9 mouse cellular contexts compared by ENCODE assay signal in genomic region chr5:36474283-36474682, GRCm38 (mm10). TPM values are rescaled to one million over a fixed set of nuclear protein-coding genes. Genes with fewer than 3 reads are reported as not detected.
DNase-seq lines count a peak whose midpoint lies in the region; ATAC-seq and TF ChIP-seq lines count a peak whose summit lies in the region.
"Had no signal": no experiment of that assay in that cellular context is flagged by ENCODE, and none has a peak within 500 bp of the region (broad histone marks: within the 10 kb centered on the region; RNA-seq: fewer than 3 reads in every experiment).

No protein-coding gene starts in this region.

- H3K27ac ChIP-seq in forebrain, postnatal 0 days (ENCODE audit: low read depth, low read length) = no peak overlapping the region
- H3K27ac ChIP-seq in intestine, embryonic 15.5 days = no peak overlapping the region
- H3K27ac ChIP-seq in midbrain, postnatal 0 days (ENCODE audit: low read depth, low read length) = no peak overlapping the region
- H3K27ac ChIP-seq: heart, embryonic 13.5 days had no signal

- peak; percentile 69 for ATAC-seq in forebrain, postnatal 0 days
- ATAC-seq in intestine, embryonic 15.5 days = peak; percentile 71
- no peak for ATAC-seq in midbrain, postnatal 0 days (ENCODE audit: low FRiP score)

- H3K4me2 ChIP-seq in forebrain, postnatal 0 days (ENCODE audit: low read depth) = no peak overlapping the region
- H3K4me2 ChIP-seq in intestine, embryonic 15.5 days (replicated peaks) = no peak overlapping the region
- no peak overlapping the region for H3K4me2 ChIP-seq in midbrain, postnatal 0 days (ENCODE audit: low read depth, low read length, poor library complexity, severe bottlenecking)
- H3K4me2 ChIP-seq: heart, embryonic 13.5 days had no signal

- intact Hi-C loops in left cerebral cortex, postnatal 4 days (cut with DNase I) = loop anchor here (10.0 kb wide), 1 partner anchor 271 kb away; the partner anchor contains the start of gene Bloc1s4

- no peak overlapping the region for H3K4me3 ChIP-seq in forebrain, postnatal 0 days (ENCODE audit: low read depth, low read length)
- H3K4me3 ChIP-seq in intestine, embryonic 15.5 days (replicated peaks) = no peak overlapping the region
- H3K4me3 ChIP-seq in midbrain, postnatal 0 days (ENCODE audit: low read depth, low read length) = no peak overlapping the region
- H3K4me3 ChIP-seq: heart, embryonic 13.5 days had no signal

- H3K9me3 ChIP-seq in forebrain, postnatal 0 days (ENCODE audit: low read length) = no peaks in the 10 kb centered on the region
- H3K9me3 ChIP-seq in intestine, embryonic 15.5 days = no peaks in the 10 kb centered on the region
- no peaks in the 10 kb centered on the region for H3K9me3 ChIP-seq in midbrain, postnatal 0 days (ENCODE audit: low read length)
- H3K9me3 ChIP-seq: heart, embryonic 13.5 days had no signal

- DNase-seq in urinary bladder, postnatal 36 days (ENCODE audit: low spot score in 2 of 2) = peak; percentile 37 to 54
- DNase-seq in urinary bladder, adult 2 months (ENCODE audit: low spot score) = no peak
- DNase-seq in c-Kit-negative CD71-positive TER-119-positive erythroid progenitor cells, embryonic 14.5 days (ENCODE audit: low read depth, low spot score) = peak; percentile 68
- DNase-seq in forebrain, postnatal 0 days = peak; percentile 62
- DNase-seq in left cerebral cortex, postnatal 4 days = peak; percentile 74
- peak; percentile 81 for DNase-seq in midbrain, postnatal 0 days (ENCODE audit: low spot score)
- DNase-seq in thymus, postnatal 0 days (ENCODE audit: low spot score) = peak; percentile 79

- no peaks in the 10 kb centered on the region for H3K4me1 ChIP-seq in forebrain, postnatal 0 days (ENCODE audit: insufficient read depth)
- no peaks in the 10 kb centered on the region for H3K4me1 ChIP-seq in intestine, embryonic 15.5 days (replicated peaks)
- no peaks in the 10 kb centered on the region for H3K4me1 ChIP-seq in midbrain, postnatal 0 days (ENCODE audit: insufficient read depth, low read length)

- TF ChIP-seq CTCF in forebrain, postnatal 0 days (IDR thresholded peaks at IDR 0.05; ENCODE audit: low read depth) = peak; percentile 74
- peak; percentile 82 for TF ChIP-seq CTCF in midbrain, postnatal 0 days (IDR thresholded peaks at IDR 0.05)

- H3K36me3 ChIP-seq in forebrain, postnatal 0 days (ENCODE audit: insufficient read depth) = peaks cover 50% of the 10 kb centered on the region
- peaks cover 47% of the 10 kb centered on the region for H3K36me3 ChIP-seq in intestine, embryonic 15.5 days
- H3K36me3 ChIP-seq in midbrain, postnatal 0 days (ENCODE audit: insufficient read depth, low read length) = peaks cover 40% of the 10 kb centered on the region

- 87% methylated on average over 5 of the region's 5 CpGs for WGBS in forebrain, postnatal 0 days
- WGBS in intestine, embryonic 15.5 days = 91% methylated on average over 5 of the region's 5 CpGs
- WGBS in midbrain, postnatal 0 days = 89% methylated on average over 5 of the region's 5 CpGs

- no peaks in the 10 kb centered on the region for H3K27me3 ChIP-seq in forebrain, postnatal 0 days (ENCODE audit: insufficient read depth, low read length)
- H3K27me3 ChIP-seq in intestine, embryonic 15.5 days (replicated peaks) = no peaks in the 10 kb centered on the region
- H3K27me3 ChIP-seq in midbrain, postnatal 0 days (ENCODE audit: insufficient read depth, low read length) = no peaks in the 10 kb centered on the region
- H3K27me3 ChIP-seq: heart, embryonic 13.5 days had no signal

- no peak overlapping the region for H3K9ac ChIP-seq in forebrain, postnatal 0 days
- H3K9ac ChIP-seq in intestine, embryonic 15.5 days = no peak overlapping the region
- no peak overlapping the region for H3K9ac ChIP-seq in midbrain, postnatal 0 days (replicated peaks; ENCODE audit: low read length, poor library complexity, severe bottlenecking)
- H3K9ac ChIP-seq: heart, embryonic 13.5 days had no signal

RNA-seq across cellular contexts. Expression of gene Grpel1, which starts 9.5 kb away (rescaled TPM):
- 25.3 and 32.5 TPM in 2 replicates for polyA plus RNA-seq in urinary bladder, adult 2 months (2012; rRNA removed)
- total RNA-seq in forebrain, postnatal 0 days (2014; rRNA removed) = 19.1 and 20.2 TPM in 2 replicates
- 42.0 and 45.0 TPM in 2 replicates for polyA plus RNA-seq in forebrain, postnatal 0 days (2015; fragmentation: Nextera tagmentation; extraction: Ambion mirVana)
- 71.7 and 72.7 TPM in 2 replicates for polyA plus RNA-seq in intestine, embryonic 15.5 days (2015; fragmentation: Nextera tagmentation; extraction: Ambion mirVana)
- 10 to 100 TPM; 20.5 to 21.1 TPM for total RNA-seq in left cerebral cortex, postnatal 4 days (2021)
- total RNA-seq in midbrain, postnatal 0 days (2014; rRNA removed) = 16.2 and 16.3 TPM in 2 replicates
- polyA plus RNA-seq in midbrain, postnatal 0 days (2015; fragmentation: Nextera tagmentation; extraction: Ambion mirVana) = 38.4 and 43.4 TPM in 2 replicates
- 59.3 and 63.6 TPM in 2 replicates for polyA plus RNA-seq in thymus, postnatal 0 days (2015; fragmentation: Nextera tagmentation; extraction: Ambion mirVana)

RNA-seq across cellular contexts. Expression of gene Tada2b, which starts 9.8 kb away (rescaled TPM):
- polyA plus RNA-seq in urinary bladder, adult 2 months (2012; rRNA removed) = 12.6 and 14.3 TPM in 2 replicates
- total RNA-seq in forebrain, postnatal 0 days (2014; rRNA removed) = 16.7 and 22.0 TPM in 2 replicates
- 2.9 and 3.0 TPM in 2 replicates for polyA plus RNA-seq in forebrain, postnatal 0 days (2015; fragmentation: Nextera tagmentation; extraction: Ambion mirVana)
- 1.8 and 1.9 TPM in 2 replicates for polyA plus RNA-seq in intestine, embryonic 15.5 days (2015; fragmentation: Nextera tagmentation; extraction: Ambion mirVana)
- total RNA-seq in left cerebral cortex, postnatal 4 days (2021) = 10 to 100 TPM; 30.8 to 31.0 TPM
- total RNA-seq in midbrain, postnatal 0 days (2014; rRNA removed) = 26.9 and 27.3 TPM in 2 replicates
- polyA plus RNA-seq in midbrain, postnatal 0 days (2015; fragmentation: Nextera tagmentation; extraction: Ambion mirVana) = 3.1 and 3.5 TPM in 2 replicates
- 1.7 and 1.9 TPM in 2 replicates for polyA plus RNA-seq in thymus, postnatal 0 days (2015; fragmentation: Nextera tagmentation; extraction: Ambion mirVana)

RNA-seq across cellular contexts. Expression of gene Ccdc96, which starts 10.1 kb away (rescaled TPM):
- polyA plus RNA-seq in urinary bladder, adult 2 months (2012; rRNA removed) = 0.17 and 0.32 TPM in 2 replicates
- 2.2 and 2.3 TPM in 2 replicates for total RNA-seq in forebrain, postnatal 0 days (2014; rRNA removed)
- polyA plus RNA-seq in forebrain, postnatal 0 days (2015; fragmentation: Nextera tagmentation; extraction: Ambion mirVana) = 1.5 and 2.4 TPM in 2 replicates
- polyA plus RNA-seq in intestine, embryonic 15.5 days (2015; fragmentation: Nextera tagmentation; extraction: Ambion mirVana) = 0.19 and 0.33 TPM in 2 replicates
- 1 to 10 TPM; 1.5 TPM for total RNA-seq in left cerebral cortex, postnatal 4 days (2021)
- 2.1 and 3.2 TPM in 2 replicates for total RNA-seq in midbrain, postnatal 0 days (2014; rRNA removed)
- 1.7 and 2.3 TPM in 2 replicates for polyA plus RNA-seq in midbrain, postnatal 0 days (2015; fragmentation: Nextera tagmentation; extraction: Ambion mirVana)
- polyA plus RNA-seq in thymus, postnatal 0 days (2015; fragmentation: Nextera tagmentation; extraction: Ambion mirVana) = 0.22 and 0.25 TPM in 2 replicates
